Mouse (Mus musculus): Measurements from ENCODE around the gene Rpl10a. TPM values are rescaled to one million over a fixed set of nuclear protein-coding genes. Genes with fewer than 3 reads are reported as not detected.
"Not testable (repeated sequence)": the region's sequence is repeated elsewhere in the genome, so short reads cannot be mapped to it uniquely, and the experiment has no call there.

Gene Rpl10a
- polyA plus RNA-seq, 1 experiment from 2014 or later: 562 TPM

DNA sequence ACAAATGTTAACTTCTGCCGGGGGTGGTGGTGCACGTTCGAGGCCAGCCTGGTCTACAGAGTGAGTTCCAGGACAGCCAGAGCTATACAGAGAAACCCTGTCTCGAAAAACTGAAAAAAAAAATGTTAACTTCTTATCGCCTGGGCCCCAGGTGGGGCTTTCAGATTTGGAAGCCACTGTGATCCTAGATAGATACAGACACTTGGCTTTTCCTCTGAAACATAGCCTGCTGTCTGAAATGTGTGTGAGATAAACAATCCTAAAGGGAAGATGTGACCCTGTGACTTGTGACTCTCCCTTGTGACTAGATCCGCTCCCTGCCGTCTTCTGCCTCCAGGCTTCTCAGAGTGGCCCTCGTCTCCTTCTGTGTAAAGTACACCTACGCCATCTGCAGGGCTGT, 10.5 kb upstream of the Rpl10a start:
- no peaks in the 10 kb centered on the region; the same call in 1 of the 2 replicates for H3K36me3 ChIP-seq (replicated peaks; ENCODE audit: control insufficient read depth, insufficient read depth, low read depth, low read length)
- 77% methylated on average over 9 of the region's 9 CpGs for WGBS

DNA sequence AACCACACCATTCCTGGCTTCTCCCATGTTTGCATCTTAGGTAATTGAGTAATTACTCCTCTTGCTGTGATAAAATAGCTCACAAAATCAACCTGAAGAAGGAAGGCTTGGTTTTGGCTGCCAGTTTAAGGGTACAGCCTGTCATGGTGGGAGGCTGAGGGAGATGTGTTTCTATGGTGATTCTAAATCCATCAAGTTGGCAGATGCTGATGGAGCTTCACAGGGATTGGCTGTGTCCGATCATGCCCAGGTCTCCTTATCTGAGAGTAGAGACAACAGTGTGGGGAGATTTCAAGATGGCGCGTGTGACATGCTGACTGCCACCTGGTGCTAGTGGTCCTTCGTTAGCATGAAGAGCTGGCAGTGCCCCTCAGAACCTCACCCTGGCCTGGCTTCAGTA, 6.6 kb upstream of the Rpl10a start:
- DNase-seq (ENCODE audit: low spot score) (no peak), ATAC-seq (replicated peaks; ENCODE audit: insufficient number of reproducible peaks, low FRiP score, low TSS enrichment, low read depth) (no peak)
- H3K4me2 ChIP-seq (ENCODE audit: low read depth, low read length): no peak overlapping the region
- no peaks in the 10 kb centered on the region for H3K27me3 ChIP-seq (ENCODE audit: control insufficient read depth, insufficient read depth, low read length)
- H3K9me3 ChIP-seq (replicated peaks; ENCODE audit: control insufficient read depth, low read length): no peaks in the 10 kb centered on the region
- H3K36me3 ChIP-seq (replicated peaks; ENCODE audit: control insufficient read depth, insufficient read depth, low read depth, low read length): no peaks in the 10 kb centered on the region; the same call in 1 of the 2 replicates
- WGBS: 96% methylated on average over 4 of the region's 4 CpGs
- H3K9ac ChIP-seq (replicated peaks; ENCODE audit: low read length): no peak overlapping the region
- no peak overlapping the region for H3K27ac ChIP-seq (replicated peaks; ENCODE audit: low read depth, low read length)
- H3K4me1 ChIP-seq (ENCODE audit: control insufficient read depth, insufficient read depth, low read length): no peaks in the 10 kb centered on the region
- H3K4me3 ChIP-seq (ENCODE audit: low read depth, low read length): no peak overlapping the region

More for the DNA sequence above, 10.5 kb upstream of the Rpl10a start:
- DNase-seq (ENCODE audit: low spot score) (no peak), ATAC-seq (replicated peaks; ENCODE audit: insufficient number of reproducible peaks, low FRiP score, low TSS enrichment, low read depth) (no peak)
- no peak overlapping the region for H3K27ac ChIP-seq (replicated peaks; ENCODE audit: low read depth, low read length)
- no peak overlapping the region for H3K4me3 ChIP-seq (ENCODE audit: low read depth, low read length)
- peaks cover 2% of the 10 kb centered on the region for H3K4me1 ChIP-seq (ENCODE audit: control insufficient read depth, insufficient read depth, low read length)
- no peaks in the 10 kb centered on the region for H3K27me3 ChIP-seq (ENCODE audit: control insufficient read depth, insufficient read depth, low read length)
- no peak overlapping the region for H3K9ac ChIP-seq (replicated peaks; ENCODE audit: low read length)
- H3K4me2 ChIP-seq (ENCODE audit: low read depth, low read length): no peak overlapping the region
- H3K9me3 ChIP-seq (replicated peaks; ENCODE audit: control insufficient read depth, low read length): no peaks in the 10 kb centered on the region

DNA sequence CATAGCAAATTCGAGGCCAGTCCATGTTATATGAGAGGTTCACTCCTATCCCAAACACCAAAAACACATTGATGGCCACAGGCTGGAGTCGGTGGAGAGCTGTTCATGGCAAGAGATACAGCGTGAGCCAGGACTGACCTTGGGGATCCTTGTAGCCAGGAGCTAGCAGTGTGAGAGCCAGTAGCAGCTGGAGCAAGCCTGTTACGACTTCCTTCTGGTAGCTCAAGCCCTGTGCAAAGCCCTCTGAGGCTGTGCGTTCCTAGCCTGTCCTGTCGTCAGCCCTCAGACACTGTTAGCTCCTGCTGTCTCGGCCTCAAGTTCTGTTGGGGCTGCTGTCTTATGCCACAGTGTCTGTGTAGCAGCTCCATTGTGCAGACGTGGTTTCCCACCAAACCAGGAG, 4.5 kb upstream of the Rpl10a start:
- H3K36me3 ChIP-seq (replicated peaks; ENCODE audit: control insufficient read depth, insufficient read depth, low read depth, low read length): no peaks in the 10 kb centered on the region
- 77% methylated on average over 8 of the region's 8 CpGs for WGBS

DNA sequence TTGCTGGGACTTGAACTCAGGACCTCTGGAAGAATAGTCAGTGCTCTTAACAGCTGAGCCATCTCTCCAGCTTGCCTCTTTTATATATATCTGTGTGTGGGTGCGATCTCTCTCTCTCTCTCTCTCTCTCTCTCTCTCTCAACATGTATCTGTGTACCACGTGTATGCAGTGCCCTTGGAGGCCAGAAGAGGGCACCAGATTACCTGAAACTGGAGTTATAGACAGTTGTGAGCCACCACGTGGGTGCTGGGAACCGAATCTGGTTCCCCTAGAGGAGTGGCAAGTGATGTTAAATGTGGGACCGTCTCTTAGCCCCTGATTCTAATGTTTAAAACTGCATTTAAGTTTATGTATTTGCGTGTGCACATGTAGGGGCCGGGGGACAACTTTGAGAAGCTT, 3.9 kb upstream of the Rpl10a start:
- not testable (repeated sequence) for H3K27me3 ChIP-seq (ENCODE audit: control insufficient read depth, insufficient read depth, low read length); DNase-seq (ENCODE audit: low spot score); H3K4me3 ChIP-seq (ENCODE audit: low read depth, low read length); H3K4me2 ChIP-seq (ENCODE audit: low read depth, low read length); H3K4me1 ChIP-seq (ENCODE audit: control insufficient read depth, insufficient read depth, low read length); H3K9ac ChIP-seq (replicated peaks; ENCODE audit: low read length); H3K27ac ChIP-seq (replicated peaks; ENCODE audit: low read depth, low read length); H3K9me3 ChIP-seq (replicated peaks; ENCODE audit: control insufficient read depth, low read length); ATAC-seq (replicated peaks; ENCODE audit: insufficient number of reproducible peaks, low FRiP score, low TSS enrichment, low read depth); H3K36me3 ChIP-seq (replicated peaks; ENCODE audit: control insufficient read depth, insufficient read depth, low read depth, low read length)
- 93% methylated on average over 7 of the region's 7 CpGs for WGBS

More for the DNA sequence above, 4.5 kb upstream of the Rpl10a start:
- Histone ChIP-seq H3K4me3 (ENCODE audit: low read depth, low read length) (no peak overlapping the region), H3K27ac (replicated peaks; ENCODE audit: low read depth, low read length) (no peak overlapping the region), H3K27me3 (ENCODE audit: control insufficient read depth, insufficient read depth, low read length) (no peaks in the 10 kb centered on the region), H3K4me2 (ENCODE audit: low read depth, low read length) (no peak overlapping the region), H3K4me1 (ENCODE audit: control insufficient read depth, insufficient read depth, low read length) (peaks cover 5% of the 10 kb centered on the region), H3K9me3 (replicated peaks; ENCODE audit: control insufficient read depth, low read length) (no peaks in the 10 kb centered on the region), H3K9ac (replicated peaks; ENCODE audit: low read length) (no peak overlapping the region)
- ATAC-seq (replicated peaks; ENCODE audit: insufficient number of reproducible peaks, low FRiP score, low TSS enrichment, low read depth): no peak
- no peak for DNase-seq (ENCODE audit: low spot score)

DNA sequence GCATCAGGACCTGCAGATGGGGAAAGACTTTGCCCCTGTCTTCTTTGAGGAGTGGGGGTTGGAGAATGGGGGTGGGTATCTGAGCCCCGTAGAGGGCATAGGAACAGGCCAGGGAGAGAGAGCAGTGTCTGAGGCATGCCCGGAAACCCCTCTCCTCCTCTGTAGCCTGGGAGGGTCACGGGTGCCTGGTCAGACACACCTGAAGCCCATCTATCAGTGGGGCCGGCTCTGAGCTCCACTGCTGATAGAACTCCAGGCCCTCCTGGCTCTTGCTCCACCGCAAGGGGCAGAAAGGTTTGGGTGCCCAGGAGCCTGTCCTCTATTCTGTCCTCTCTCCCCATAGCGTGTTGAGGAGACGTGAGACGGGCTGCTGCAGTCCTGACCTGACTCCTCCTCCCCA, 2.5 kb upstream of the Rpl10a start:
- Histone ChIP-seq H3K4me2 (ENCODE audit: low read depth, low read length) (no peak overlapping the region), H3K4me3 (ENCODE audit: low read depth, low read length) (no peak overlapping the region), H3K36me3 (replicated peaks; ENCODE audit: control insufficient read depth, insufficient read depth, low read depth, low read length) (no peaks in the 10 kb centered on the region; the same call in 1 of the 2 replicates), H3K9me3 (replicated peaks; ENCODE audit: control insufficient read depth, low read length) (no peaks in the 10 kb centered on the region), H3K27ac (replicated peaks; ENCODE audit: low read depth, low read length) (no peak overlapping the region), H3K27me3 (ENCODE audit: control insufficient read depth, insufficient read depth, low read length) (no peaks in the 10 kb centered on the region), H3K4me1 (ENCODE audit: control insufficient read depth, insufficient read depth, low read length) (peaks cover 5% of the 10 kb centered on the region), H3K9ac (replicated peaks; ENCODE audit: low read length) (no peak overlapping the region)
- ATAC-seq (replicated peaks; ENCODE audit: insufficient number of reproducible peaks, low FRiP score, low TSS enrichment, low read depth): no peak
- WGBS: 81% methylated on average over 8 of the region's 8 CpGs
- no peak for DNase-seq (ENCODE audit: low spot score)

DNA sequence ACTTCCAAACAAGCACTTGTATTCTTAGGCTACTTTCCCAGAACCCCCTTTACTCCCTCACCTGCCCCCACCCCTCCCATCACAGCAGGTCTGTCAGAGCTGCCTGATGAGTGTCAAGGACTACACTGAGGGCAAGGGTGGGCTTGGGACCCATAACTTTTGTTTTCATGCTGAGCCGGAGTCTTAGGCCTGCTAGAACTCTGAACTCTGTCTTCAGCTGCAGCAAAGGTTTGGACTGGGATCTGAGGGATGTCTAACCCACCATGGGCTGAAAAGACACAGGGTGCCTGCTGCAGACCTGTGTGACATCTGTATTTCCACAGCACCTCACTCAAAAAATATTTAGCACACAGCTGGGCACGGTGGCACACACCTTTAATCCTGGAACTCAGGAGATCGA, 1.3 kb upstream of the Rpl10a start:
- Histone ChIP-seq H3K4me3 (ENCODE audit: low read depth, low read length) (no peak overlapping the region), H3K36me3 (replicated peaks; ENCODE audit: control insufficient read depth, insufficient read depth, low read depth, low read length) (peaks cover 2% of the 10 kb centered on the region; the same call in 1 of the 2 replicates), H3K4me2 (ENCODE audit: low read depth, low read length) (no peak overlapping the region), H3K4me1 (ENCODE audit: control insufficient read depth, insufficient read depth, low read length) (peaks cover 5% of the 10 kb centered on the region), H3K27me3 (ENCODE audit: control insufficient read depth, insufficient read depth, low read length) (no peaks in the 10 kb centered on the region), H3K9me3 (replicated peaks; ENCODE audit: control insufficient read depth, low read length) (no peaks in the 10 kb centered on the region), H3K27ac (replicated peaks; ENCODE audit: low read depth, low read length) (peak overlapping the region; percentile 94; the same call in 1 of the 2 replicates), H3K9ac (replicated peaks; ENCODE audit: low read length) (peak overlapping the region; percentile 22; the same call in 1 of the 2 replicates)
- WGBS: 70% methylated on average over 3 of the region's 3 CpGs
- no peak for ATAC-seq (replicated peaks; ENCODE audit: insufficient number of reproducible peaks, low FRiP score, low TSS enrichment, low read depth)
- no peak for DNase-seq (ENCODE audit: low spot score)

DNA sequence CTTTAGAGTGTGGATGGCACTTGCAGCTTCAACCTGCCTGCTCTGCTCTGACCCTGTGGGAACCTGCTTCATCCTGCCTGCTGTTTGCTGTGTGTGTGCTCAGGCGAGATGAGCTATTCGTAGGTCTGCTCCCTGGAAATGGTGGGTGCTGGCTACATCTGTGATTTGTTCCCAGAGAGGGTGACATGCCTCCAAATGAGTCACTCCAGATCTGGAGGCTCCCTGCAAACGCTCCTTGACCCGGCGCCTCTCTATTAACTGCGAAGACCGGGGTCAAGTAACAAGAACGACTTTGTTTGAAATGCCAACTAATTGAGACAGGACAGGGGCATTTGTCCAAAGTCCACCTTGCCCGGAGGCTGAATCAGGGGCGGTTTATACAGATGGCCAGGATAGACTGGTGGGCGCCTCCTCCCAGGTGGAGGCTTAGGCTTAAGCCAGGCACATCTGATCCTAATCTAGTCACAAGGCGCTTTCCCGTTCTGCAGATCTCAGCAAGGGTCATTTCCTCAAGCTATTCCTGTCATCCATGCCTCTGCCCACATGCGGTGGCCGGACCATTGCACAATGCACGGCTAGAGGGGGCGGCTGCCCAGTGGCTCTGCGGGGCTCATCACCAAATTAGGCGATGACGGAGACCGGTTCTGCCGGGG, 472 bp upstream of the Rpl10a start:
- 2% methylated on average over 22 of the region's 22 CpGs for WGBS
- peaks cover 2% of the 10 kb centered on the region; the same call in 1 of the 2 replicates for H3K36me3 ChIP-seq (replicated peaks; ENCODE audit: control insufficient read depth, insufficient read depth, low read depth, low read length)

DNA sequence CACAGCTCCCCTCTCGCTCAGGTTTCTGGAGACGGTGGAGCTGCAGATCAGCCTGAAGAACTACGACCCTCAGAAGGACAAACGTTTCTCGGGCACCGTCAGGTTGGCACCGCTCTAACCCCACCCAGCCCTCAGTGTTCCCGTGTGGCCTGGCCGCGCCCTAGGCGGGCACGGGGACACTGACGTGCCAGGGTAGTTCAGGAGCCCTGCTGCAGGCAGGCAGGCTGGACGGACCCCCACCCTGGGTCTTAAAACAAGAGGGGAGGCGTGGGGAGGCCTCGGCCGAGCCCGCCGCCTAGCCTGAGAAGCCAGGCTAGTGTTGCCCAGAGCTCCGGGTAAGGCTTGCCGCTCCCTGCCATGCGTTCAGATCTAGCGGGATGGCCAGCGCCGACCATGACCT, 675 bp downstream of the Rpl10a start:
- ATAC-seq (replicated peaks; ENCODE audit: insufficient number of reproducible peaks, low FRiP score, low TSS enrichment, low read depth) (no peak), DNase-seq (ENCODE audit: low spot score) (no peak)
- Histone ChIP-seq H3K4me2 (ENCODE audit: low read depth, low read length) (peak overlapping the region; percentile 62), H3K9ac (replicated peaks; ENCODE audit: low read length) (peak overlapping the region; percentile 91), H3K36me3 (replicated peaks; ENCODE audit: control insufficient read depth, insufficient read depth, low read depth, low read length) (peaks cover 2% of the 10 kb centered on the region; the same call in 1 of the 2 replicates), H3K27me3 (ENCODE audit: control insufficient read depth, insufficient read depth, low read length) (no peaks in the 10 kb centered on the region), H3K27ac (replicated peaks; ENCODE audit: low read depth, low read length) (peak overlapping the region; percentile 94), H3K4me1 (ENCODE audit: control insufficient read depth, insufficient read depth, low read length) (peaks cover 10% of the 10 kb centered on the region), H3K9me3 (replicated peaks; ENCODE audit: control insufficient read depth, low read length) (no peaks in the 10 kb centered on the region), H3K4me3 (ENCODE audit: low read depth, low read length) (peak overlapping the region; percentile 94)
- under 1% methylated on average over 25 of the region's 25 CpGs for WGBS

More for the DNA sequence above, 472 bp upstream of the Rpl10a start:
- Histone ChIP-seq H3K9ac (replicated peaks; ENCODE audit: low read length) (peak overlapping the region; percentile 91), H3K27me3 (ENCODE audit: control insufficient read depth, insufficient read depth, low read length) (no peaks in the 10 kb centered on the region), H3K27ac (replicated peaks; ENCODE audit: low read depth, low read length) (peak overlapping the region; percentile 94), H3K4me2 (ENCODE audit: low read depth, low read length) (peak overlapping the region; percentile 36), H3K9me3 (replicated peaks; ENCODE audit: control insufficient read depth, low read length) (no peaks in the 10 kb centered on the region), H3K4me1 (ENCODE audit: control insufficient read depth, insufficient read depth, low read length) (peaks cover 5% of the 10 kb centered on the region), H3K4me3 (ENCODE audit: low read depth, low read length) (peak overlapping the region; percentile 94)
- DNase-seq (ENCODE audit: low spot score) (peak; percentile 75), ATAC-seq (replicated peaks; ENCODE audit: insufficient number of reproducible peaks, low FRiP score, low TSS enrichment, low read depth) (peak; percentile 58)

Measured in embryonic facial prominence, embryonic 11.5 days (tissue).